Mouse (Mus musculus) ES-CJ7 (cell line): ENCODE measurements around the gene Spag7.

ENCODE experiments used
- DNase-seq: peaks from one replicate; pipeline ENCODE4 v3.0.0; 2011; ENCODE audit warnings: low read depth, low spot score

Gene Spag7

DNA sequence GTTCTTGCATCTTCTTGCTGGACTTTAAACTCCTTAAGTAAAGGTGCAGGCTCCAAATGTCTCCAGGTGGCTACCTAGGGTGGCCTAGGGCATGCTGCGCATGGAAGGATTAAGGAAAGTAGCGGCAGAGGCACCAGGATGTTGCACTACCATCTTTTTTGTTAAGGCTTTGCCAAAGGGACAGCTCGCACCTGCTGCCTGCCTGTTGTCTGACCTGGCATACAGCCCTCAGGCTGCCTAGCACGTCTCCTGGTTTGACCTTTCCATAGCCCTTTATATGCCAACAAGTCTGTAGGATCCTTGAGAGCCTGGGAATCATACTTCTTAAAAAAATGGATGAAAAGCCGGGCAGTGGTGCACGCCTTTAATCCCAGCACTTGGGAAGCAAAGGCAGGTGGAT, 26.2 kb downstream of the Spag7 start:
- DNase-seq = no peak

DNA sequence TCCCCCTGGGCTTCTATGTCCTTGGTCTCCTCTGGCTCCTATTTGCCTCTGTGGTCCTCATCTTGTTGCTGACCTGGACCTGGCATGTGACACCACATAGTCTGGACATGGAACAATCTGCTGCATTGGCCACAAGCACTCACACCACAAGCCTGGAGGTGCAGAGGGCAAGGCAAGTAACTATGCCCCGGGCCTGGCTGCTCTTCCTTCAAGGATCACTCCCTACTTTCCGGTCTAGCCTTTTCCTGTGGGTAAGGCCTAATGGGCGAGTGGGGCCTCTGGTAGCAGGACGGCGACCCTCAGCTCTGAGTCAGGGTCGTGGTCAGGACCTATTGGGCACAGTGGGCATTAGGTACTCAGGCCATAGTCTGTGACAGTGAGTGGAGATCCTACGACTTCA, 28.0 kb downstream of the Spag7 start:
- no peak for DNase-seq

DNA sequence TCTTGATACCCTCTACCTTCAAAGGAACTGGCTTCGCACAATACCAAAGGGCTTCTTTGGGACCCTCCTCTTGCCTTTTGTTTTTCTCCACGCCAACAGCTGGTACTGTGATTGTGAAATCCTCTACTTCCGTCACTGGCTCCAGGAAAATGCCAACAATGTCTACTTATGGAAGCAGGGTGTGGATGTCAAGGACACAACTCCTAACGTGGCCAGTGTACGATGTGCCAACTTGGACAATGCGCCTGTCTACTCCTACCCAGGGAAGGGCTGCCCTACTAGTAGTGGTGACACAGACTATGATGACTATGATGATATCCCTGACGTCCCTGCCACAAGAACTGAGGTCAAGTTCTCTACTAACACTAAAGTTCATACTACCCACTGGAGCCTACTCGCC, 29.2 kb downstream of the Spag7 start:
- no peak for DNase-seq

DNA sequence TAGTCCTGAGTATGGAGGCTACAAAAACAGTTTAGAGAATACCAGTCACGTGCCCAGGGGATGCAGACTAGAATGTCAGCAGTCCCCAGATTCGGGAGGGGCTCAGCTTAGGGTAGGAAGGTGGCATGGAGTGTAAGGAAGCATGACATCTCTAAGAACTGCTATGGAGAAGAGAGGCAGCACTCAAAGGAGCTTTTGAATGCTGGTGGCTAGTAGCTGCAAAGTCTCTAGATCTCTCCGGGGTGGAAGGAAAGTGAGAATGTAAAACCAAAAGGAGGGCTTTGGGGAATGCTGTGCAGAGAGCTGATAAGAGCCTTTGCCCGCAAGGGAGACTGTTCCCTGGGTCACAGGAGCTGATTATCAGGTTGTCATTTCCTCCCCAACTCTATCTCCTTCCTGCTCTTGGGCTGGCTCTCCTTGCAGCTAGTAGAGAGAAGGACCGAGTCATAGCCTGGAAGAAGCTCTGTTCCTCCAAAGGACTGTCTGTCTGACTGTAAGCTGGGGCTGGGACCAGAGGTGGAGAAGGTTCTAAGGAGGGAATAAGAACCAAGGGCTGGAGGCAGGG, 30.4 kb downstream of the Spag7 start, which contains the start of gene Gp1ba:
TSS of gene Gp1ba (plus strand) at position 409 of the 565 bp plus-strand sequence.
- no peak for DNase-seq

DNA sequence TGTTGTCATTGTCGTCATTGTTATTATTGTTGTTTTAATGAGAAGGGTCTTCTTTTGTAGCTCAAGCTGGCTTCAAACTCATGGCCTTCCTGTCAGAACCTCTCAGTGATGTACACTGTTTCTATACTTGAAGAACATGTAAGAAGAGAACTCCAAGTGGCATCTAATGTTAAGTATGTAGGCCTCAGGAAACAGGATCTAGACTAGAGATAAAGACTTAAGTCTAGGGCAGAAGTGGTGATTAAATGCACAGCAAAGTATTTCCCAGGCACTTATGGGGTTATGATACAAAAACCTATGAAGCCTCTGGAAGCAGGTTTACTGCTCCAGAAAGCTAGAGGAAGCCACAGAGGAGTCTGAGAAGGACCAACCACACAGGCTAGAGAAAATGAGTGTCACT, 30.9 kb downstream of the Spag7 start:
- DNase-seq = no peak

DNA sequence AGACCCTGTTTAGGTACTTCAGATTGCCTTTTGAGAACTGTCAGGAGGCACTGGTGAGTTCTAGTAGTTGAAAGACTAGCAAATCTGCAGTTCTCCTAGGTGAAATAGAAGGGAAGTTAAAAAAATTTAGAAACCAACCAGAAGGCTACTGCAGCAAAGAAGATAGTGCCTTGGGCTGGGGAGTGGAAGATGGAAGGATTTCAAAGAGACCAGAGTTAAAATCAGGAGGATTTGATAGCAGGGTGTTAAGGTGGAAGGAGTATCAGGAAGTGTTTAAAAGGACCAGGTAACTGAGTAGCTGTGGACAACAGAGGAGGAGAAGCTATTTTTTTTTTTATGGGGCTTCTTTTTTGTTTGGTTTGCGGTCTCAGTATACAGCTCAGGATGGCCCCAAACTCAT, 31.5 kb downstream of the Spag7 start:
- DNase-seq = no peak

DNA sequence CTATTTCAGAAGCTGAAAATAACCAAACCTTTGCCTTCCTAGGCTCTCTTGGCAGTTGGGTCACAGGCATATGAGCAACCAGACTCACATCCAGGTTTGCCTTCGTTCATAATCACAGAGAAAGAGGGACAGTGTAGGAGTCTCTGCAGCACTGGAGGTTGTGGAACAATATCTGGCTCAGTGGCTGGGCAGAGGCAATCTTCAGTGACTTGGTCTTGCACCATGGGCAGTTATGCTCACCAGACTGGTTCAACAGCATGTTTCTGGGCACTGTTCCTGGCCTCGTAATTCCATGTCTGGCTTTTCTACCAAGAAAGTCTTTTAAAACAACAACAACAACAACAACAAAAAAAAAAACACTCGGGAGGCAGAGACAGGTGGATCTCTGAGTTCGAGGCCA, 33.6 kb downstream of the Spag7 start:
- DNase-seq = no peak

DNA sequence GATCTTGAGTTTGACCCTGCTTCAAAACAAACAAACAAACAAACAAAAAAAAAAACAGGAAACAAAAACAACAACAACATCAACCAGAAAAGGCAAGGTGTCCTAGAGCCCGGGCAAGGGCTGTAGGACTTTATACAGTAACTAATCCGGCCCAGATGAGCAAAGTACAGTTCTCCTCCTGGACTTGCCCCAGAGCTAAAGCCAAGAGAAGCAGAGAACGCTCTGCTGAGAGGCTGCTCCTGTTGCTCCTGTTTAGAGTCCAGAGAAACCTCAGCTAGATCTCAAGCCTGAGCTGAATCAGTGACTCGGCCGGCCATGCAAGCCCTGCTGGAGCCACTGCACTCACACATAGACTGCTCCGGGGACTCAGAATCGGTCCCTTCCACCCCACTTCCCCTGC, 39.1 kb downstream of the Spag7 start:
- no peak for DNase-seq

DNA sequence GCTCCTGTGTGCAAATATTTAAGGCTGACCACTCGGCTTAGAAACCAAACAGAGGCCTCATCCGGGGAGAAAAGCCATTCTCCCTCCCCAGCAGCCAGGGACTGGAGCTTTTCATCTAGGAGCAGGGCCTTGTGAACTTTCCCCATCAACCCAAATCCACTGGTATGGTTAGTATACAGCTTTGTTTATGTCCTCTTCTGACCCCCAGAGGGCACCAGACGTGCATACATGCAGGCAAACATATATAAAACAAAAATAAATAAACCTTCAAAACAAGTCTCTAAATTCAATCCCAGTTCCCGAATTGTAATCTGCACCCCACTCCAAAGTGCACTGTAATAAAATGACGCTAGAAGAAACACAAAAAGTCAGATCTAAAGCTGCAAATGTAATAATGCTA, 39.7 kb downstream of the Spag7 start:
- no peak for DNase-seq

DNA sequence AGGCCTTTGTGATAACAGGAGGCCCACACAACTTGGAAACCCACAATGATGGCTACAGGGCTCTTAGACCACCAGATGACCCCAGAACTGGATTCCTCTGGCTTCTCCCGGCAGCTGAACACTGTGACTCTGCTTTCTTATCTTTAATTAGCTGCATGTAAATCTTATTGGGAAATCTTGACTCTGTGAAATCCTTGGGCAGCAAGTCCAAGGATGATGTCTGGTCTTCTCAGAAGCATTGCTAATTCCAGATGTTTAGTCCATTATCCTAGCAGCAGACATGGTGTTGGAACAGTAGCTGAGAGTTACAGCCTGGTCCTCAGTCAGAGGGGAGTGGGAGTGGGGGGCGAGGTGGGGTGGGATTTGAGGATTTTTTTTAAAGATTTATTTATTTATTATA, 40.8 kb downstream of the Spag7 start:
- no peak for DNase-seq

DNA sequence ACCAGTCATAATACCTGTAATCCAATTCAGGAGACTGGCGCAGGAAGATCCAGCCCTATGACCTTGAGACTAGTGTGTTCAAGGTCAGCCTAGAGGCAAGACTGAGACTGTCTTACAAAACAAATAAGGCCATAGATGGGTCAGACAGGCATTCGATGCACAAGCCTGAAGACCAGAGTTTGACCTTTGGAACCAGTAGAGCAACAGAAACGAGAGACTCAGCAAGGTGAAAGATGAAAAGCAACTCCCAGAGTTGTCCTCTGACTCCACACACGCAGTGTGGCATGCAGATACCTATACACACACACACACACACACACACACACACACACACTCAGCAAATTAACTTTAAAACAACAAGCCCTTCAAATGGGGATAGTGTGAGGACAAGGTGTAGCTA, 42.3 kb downstream of the Spag7 start:
- DNase-seq = no peak

DNA sequence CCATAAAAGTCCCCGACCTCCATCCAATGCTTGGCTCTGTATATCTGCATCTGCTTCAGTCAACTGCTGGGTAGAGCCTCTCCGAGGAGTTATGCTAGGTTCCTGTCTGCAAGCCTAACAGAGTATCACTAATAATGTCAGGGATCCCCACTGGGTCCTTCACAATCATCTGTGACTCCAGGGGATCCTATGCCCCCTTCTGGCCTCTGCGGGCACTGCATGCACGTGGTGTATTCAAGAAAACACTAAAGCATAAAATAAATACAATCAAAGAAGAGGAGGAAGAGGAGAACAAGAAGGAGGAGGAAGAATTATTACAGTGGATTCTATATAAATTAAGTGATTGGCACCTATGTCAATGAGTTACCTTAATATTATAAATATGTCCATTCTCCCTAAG, 43.7 kb downstream of the Spag7 start:
- peak; percentile 74 for DNase-seq

DNA sequence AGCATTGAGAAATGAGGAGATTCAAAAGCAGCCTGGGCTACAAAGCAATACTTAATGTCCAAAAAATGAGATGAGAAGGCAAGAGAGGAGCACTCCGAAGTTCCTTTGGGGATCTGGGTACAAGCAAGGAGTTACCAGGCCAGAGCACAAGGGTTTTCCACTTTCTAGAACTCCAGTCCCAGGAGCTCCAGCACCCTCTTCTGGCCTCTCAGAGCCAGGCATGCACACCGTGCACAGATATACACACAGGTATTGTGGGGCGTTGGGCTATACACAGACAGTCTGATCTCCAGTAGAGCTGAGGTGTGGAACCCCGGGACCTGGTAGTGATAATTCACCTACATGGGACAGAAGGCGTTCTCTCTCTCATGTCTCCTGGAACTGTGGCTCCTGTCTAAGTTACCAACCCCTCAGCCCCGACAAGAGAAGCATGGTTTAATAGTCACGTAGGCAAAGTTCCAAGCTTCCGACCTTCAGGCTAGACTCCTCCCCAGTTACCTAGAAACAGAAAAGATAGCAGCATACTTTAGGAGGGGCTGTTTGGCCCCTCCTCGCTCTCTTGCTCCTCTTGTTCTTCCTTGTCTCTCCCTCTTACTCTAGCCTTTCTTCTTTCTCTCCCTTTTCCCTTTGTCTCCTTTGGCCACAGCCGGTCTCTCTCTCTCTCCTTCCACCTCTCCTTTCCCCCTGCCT, 46.0 kb downstream of the Spag7 start:
- peak; percentile 82 for DNase-seq

DNA sequence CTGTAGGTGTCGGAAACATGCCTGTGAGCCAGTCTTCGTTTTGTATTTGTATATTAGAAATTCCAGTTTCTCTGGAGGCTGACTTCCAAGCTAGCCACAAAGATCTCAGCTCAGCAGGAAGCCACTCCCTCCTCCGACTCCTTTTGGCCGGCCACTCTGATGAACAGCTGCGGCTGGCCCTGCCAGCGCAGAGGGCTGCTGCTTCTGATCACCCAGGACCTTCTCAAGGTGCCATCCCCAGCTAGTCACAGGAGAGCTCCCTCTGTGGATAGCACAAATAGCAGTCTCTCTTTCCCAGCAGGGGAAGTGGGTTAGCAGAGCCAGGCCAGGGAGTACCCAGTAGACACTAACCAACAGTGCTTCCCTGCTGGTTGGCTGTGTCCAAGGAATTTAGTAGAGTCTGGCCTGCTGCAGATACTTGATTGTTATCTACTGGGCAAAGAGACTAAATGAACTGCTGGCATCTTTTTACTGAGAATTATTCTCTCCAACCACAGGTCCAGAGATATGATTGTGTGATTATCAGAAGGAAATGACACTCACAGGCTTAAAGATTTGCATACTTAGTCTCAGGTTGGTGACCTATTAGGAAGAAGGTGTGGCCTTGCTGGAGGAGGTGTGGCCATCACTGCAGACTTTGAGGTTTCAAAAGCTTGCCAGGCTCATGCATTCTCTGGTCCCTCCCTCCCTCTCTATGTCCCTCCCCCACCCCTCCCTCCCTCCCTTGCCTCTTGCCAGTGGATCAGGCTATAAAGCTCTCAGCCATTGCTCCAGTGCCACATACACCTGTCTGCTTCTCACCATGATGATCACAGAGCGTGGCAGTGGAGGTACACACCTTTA, 47.0 kb downstream of the Spag7 start:
- peak; percentile 77 for DNase-seq

DNA sequence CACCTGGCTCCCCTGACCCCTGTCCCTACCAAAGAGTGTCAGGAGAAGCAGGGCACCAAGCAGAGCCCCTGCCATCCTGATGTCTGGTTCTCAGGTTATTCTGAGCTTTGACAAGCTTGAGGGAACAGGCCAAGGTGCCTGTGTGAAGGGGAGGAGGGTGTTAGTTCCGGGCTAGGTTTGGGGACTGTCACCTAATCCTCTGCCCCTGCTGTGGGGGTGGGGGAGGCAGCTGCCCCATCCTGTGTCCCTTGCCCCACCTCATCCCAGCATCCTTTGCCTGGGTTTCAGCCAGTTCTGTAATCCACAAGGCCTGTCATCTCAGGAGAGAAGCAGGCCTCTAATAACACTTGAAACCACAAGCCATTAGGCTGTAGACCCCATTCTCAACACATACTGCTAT, 50.1 kb downstream of the Spag7 start, which contains the start of gene Chrne:
TSS of gene Chrne (minus strand) at position 116 of the 400 bp plus-strand sequence.
- no peak for DNase-seq

DNA sequence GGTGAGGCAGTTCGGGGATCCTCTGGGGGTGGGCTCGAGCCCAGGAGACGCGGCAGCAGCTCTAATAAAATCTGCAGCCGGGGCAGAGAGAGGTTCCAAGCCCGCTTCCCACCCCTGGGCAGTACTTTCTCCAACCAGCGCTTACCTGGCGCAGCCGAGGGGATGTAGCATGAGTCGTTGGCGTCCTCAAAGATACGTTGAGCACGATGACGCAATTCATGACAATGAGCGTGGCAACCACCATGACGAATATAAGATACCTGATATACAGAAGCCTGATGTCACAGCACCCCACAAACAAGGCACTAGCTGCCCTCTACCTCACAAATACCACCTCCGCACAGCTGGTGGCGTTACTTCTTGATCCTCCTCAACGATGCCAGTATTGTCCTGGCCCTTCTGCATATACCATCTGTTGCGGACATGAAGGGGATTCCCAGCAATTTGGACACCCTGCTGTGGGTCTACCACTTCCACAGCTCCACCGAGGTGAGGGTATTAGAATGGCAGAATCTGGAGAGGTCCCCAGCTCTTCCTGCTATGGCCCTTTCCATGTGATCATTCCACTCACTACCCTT, 53.6 kb downstream of the Spag7 start, which contains the start of gene 4930544D05Rik:
TSS of gene 4930544D05Rik (plus strand) at position 333 of the 578 bp plus-strand sequence.
- DNase-seq = no peak

DNA sequence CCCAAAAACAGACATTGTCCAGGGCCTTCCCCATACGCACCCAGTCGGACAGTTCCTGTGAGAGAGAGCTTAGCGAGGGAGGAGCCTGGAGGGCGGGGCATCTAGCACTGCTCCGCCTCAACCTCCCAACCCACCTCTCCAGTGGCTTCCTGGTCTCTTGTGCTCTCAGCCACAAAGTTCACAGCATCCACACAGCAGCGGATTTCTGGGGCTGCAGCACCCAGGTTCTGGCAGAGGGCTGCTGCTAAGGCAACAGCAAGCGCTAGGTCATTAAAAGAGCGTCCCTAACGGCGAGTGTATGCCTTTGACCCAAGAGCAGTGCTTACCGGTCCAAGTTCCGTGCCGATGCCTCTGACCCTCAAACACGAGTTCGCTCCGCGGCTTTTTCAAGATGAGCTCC, 54.1 kb downstream of the Spag7 start:
- DNase-seq = peak; percentile 76
